Mouse (Mus musculus) testis, postnatal 10 days (tissue): Measurements from ENCODE around the gene 4930407I10Rik.

Experiments
- DNase-seq: peaks from one replicate; pipeline ENCODE4 v3.0.0; 2021; ENCODE audit warnings: low spot score

The 4930407I10Rik gene

DNA sequence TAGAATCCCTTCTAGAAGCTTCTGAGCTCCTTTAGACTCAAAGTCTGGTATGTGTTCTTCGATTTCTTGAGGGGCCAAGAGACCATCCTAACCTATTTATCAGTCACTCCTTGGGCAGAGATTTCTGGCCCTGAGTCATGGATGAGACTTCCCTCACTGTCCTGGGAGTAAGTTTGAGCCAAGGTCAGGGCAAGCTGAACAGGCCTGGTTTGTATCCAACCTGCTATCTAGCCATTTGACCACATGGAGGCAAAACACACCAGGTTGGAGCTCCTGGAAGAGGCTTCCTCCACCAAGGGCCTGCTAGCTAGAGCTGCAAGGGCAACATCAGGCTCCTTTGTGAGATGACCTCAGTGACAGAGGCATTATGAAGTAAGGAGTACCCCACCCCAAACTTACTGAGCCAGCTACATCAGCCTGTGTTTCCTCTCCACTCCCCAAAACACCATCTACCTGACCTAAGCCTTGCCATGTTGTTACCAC lies at the start of gene 4930407I10Rik:
TSS of gene 4930407I10Rik (plus strand) at position 433 of the 483 bp plus-strand sequence.
- DNase-seq, result no peak

DNA sequence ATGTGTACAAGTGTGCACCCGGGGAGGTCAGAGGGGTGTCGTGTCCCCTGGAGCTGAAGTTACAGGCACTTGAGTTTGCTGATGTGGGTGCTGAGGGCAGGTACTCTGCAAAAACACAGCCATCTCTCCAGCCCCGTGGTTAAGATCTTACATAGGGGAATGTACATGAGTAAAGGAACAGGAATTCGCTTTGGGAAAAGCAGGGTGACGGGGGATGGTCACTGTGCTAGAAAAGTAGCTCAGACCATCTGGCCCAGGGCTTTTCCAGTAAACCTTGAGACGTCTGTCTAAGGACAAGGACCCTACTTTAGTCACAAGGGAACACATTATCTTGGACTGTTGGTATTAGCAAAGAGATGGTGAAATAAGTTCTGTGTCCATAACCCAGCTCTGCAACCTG lies 47.0 kb upstream of the 4930407I10Rik start:
- no peak for DNase-seq

DNA sequence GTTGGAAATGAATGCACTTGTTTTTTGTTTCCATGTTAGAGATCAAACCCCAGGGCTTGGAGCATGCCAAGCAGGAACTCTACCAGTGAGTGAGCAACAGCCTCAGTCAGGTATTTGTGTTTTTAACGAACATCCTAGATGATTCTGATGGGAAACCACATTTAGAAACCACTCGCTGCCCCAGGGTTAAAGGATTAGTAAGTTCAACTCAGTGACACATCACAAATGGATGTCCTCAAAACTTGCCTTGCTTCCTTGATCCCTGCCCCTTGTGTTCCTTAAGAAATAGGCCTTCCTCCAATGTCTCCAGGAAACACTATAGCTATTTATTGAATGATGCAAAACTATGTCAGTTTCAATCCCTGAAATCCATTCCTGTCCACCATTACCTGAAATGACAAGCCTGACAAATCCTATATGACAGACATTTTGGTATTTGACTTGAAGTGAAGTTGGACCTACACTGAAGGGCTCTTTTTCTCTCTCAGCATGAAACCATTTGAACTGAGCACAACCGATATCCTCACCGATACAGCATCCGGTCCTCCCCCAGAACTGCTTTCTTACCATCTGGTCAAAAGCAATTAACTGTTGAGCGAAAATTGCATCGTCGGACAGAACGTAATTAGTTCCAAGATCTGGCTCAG lies 44.1 kb upstream of the 4930407I10Rik start:
- no peak for DNase-seq

DNA sequence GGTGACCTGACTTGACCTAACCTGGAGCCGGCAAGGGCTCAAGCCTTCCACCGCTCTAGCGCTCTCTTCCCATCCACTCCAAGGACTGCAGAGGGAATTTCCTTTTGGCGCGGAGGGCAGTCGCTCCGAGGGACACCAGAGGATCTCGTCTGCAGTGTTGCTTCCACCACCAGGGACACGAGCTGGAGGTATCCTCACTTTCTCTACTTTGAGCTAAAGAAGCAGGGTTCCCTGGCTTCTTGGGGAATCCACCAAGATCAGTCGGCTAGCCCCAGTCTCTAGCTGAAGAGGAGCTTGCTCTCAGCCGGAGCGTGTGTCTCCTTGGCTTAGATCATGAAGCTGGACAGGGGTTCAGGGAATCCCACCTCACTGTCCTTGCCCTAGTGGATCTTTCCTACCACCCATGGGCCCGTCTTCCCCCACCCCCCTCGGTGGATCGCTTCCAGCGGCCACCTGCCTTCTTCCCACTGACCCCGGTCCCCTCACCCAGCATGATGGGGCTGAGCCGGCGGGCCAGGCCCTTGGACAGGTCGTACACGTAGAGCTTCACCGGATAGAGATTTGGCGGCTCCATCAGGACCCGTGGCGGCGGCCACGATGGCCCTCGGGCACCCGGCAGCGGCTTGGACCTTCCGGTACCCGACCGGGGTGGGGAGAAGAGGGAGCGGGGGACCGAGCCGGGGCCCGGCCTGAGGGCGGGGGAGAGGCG lies 43.4 kb upstream of the 4930407I10Rik start:
- DNase-seq, result peak; percentile 55

DNA sequence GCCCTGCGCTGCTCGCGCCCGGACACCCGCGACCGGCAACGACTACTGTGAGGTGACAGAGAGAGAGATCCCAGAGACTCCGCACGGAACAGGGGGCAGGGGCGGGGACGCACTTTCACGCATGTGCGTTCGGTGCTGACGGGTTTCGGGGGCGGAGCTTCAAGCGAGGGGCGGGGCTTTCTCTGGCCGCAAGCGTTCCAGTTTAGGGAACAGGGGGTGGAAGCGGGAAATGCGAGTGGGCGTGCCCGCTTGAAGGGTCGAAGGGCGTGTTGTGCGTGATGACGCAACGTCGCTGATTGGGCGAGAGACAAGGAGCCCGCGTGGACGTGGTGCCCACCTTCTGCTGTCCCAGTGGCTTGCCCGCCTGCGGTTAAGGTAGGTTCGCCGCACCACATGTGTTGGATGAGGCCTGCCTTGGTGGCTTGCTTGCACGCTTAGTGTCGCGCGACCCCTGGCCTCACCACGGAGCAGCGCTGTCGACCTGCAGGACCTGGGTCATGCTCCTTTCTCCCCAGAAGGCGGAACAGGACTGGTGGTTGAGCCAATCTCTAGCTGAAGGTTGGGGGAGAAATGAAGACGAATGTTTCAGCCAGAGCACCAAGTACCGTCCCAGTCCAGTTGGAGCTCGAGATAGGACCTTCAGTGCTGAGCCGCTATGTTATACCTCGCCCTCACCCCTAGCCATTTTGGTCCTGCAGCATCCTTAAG lies 42.7 kb upstream of the 4930407I10Rik start:
- DNase-seq, result peak; percentile 100

DNA sequence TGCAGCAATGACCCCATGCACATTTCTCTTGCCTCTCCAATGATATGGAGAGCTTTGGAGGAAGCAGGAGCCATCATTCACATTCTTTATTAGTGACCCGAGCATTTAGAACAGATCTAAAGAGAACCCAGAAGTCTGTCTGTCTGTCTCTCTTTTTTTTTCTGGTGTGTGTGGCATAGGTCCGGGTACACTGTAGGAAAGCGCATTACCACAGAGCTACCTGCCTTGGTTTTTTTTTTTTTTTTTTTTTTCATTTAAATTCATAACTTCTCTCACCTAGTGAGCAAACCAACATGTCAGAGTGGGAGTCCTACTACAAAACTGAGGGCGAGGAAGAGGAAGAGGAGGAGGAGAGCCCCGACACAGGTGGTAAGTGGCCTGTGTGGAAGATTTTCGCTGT lies 42.1 kb upstream of the 4930407I10Rik start:
- DNase-seq, result no peak

DNA sequence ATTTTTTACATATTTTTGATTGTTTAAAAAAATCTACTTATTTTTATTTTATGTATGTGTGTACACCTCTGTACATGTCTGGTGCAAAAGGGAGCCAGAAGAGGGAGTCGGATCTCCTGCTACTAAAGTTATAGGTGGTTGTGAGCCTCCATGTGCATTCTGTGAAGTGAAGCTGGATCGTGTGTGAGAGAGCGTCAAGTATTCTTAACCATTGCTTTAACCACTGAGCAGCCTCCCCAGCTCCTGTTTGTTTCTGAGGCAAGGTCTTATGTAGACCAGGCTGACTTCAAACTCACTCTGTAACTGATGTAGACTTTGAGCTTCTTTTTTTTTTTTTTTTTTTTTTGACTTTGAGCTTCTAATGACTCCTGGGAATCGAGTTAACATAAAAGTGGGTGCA lies 41.5 kb upstream of the 4930407I10Rik start:
- no peak for DNase-seq

DNA sequence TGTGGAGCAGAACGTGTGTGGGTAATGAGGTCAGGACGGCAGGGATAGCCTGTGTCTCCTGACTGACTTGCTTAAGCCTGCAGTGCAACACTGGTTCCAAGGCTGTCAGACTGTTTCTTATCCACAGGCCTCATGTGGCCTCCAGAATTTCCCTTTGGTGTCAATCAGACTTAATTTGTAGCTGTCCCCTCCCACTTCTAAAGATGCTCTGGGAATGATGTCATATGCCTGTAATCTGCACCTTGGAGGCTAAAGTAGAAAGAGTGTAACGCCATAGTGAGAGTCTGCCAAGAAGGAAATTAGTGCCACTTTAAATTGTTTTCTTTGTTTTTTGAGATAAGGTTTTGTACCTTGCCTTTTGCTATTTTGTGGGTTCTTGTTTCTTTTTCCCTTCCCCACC lies 39.7 kb upstream of the 4930407I10Rik start:
- no peak for DNase-seq

DNA sequence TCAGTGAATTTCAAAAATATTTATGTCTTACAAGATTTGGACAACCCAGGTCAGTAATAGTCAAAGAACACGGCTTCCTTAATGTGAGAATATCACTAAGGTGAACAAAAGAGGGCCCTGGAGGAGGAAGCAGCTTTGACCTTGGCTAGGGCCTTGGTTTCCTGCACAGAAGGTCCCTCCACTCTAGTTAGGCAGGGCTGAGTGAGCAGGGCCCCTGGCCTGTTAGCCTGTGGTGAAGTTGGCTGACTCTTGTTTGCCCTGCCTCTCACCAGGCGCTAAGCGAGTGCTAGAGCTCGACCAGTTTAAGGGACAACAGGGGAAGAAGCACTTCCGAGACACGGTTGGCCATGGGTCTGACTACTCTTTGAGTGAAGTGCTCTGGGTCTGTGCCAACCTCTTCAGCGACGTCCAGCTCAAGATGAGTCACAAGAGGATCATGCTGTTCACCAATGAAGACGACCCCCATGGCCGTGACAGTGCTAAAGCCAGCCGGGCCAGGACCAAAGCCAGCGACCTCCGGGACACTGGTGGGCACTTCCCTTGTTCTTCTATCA lies 36.3 kb upstream of the 4930407I10Rik start:
- no peak for DNase-seq

DNA sequence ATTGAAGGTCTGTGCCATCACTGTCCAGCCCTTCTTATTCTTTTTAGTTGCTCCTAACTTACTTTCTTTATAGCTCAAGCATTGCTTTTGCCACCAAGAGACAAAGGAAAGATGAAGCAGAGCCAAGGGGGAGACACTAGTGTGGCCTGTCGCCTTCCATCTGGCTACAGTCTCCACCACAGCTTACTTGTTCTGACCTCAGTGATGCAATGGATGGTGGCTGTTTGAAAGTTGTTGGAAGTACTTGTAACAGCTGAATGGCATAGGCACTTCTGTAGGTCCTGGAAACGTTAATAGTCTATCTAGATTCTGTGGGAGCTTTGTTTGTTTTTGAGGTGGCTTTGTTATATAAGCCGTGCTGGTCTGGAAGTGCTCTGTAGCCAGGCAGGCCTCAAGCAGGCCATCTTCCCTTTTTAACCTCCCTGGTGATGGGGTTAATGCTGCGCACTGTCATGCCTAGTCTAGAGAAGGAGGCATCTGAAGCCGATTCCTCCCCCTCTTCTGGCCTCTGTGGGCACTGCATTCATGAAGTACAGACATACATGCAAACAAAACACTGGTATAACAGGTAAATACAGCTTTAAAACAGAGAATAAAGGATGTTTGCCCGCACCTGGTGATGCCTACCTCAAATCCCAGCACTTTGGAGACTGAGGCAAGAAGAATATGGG lies 34.9 kb upstream of the 4930407I10Rik start:
- no peak for DNase-seq

DNA sequence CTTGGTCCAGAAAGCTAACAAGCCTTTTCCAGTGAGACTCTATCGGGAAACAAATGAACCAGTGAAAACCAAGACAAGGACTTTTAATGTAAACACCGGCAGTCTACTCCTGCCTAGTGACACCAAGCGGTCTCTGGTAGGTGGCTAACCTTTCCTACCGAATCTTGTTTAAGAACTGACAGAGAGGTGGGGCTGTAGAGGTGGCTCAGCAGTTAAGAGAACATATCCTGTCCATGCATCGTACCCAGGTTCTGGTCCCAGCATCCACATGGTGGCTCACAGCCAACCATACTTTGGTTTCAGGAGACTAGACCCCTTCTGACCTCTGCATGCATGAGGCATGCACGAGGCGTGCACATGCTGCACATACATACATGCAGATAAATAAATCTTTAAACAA lies 31.7 kb upstream of the 4930407I10Rik start:
- no peak for DNase-seq

DNA sequence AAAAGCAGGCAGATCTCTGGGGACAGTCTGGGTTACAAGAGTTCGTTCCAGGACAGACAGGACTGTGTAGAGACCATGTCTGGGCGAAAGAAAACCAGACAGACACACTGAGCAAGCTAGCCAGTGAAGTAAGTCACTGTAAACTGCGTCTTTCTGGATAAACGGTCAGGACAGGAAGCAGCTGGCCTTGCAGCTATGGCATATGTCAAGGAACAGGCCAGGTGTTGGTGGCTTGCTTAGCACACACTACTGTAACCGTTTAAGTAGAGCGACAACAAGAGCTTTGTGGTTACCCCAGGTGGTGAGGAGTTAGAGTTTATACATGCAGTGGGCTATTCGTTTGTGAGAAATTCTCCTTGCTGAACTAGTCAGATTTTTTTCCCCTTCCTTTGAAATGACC lies 31.2 kb upstream of the 4930407I10Rik start:
- DNase-seq, result no peak

DNA sequence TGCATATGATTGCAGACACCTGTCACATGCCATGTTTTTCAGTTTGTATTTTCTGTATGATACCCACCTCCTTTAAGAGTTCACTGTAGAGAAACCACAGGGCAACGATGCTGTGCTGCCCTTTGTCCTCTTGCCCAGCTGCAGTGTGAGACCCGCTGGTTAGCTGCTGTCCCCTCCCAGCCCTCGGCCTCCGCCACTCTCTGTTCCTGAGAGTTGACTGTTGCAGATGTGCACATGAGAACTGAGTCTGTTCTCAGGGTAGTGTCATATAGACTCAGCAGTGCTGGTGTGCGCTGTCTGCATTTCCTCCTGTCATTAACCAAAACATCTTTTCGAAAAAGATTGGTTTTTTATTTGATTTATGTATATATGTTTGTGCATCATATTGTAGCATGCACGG lies 26.6 kb upstream of the 4930407I10Rik start:
- no peak for DNase-seq

DNA sequence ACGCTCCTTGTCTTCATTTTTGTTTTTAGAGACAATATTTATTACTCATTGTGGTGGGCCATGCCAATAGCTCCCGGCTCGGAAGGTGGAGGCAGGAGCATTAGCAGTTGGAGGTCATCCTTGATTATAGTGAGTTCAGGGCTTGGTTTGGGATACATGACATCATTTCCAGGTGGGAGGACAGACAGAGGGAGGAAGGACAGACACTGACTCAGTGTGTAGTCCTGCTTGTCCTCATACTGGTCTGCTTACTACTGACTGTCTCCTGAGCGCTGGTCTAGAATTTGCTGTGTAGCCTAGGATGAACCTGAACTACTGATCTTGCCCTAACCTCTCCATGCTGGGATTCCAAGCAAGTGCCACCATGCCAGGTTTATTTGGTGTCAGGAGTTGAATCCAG lies 25.2 kb upstream of the 4930407I10Rik start, which contains the start of gene Desi1:
TSS of gene Desi1 (minus strand) at position 101 of the 400 bp plus-strand sequence.
- DNase-seq, result no peak

DNA sequence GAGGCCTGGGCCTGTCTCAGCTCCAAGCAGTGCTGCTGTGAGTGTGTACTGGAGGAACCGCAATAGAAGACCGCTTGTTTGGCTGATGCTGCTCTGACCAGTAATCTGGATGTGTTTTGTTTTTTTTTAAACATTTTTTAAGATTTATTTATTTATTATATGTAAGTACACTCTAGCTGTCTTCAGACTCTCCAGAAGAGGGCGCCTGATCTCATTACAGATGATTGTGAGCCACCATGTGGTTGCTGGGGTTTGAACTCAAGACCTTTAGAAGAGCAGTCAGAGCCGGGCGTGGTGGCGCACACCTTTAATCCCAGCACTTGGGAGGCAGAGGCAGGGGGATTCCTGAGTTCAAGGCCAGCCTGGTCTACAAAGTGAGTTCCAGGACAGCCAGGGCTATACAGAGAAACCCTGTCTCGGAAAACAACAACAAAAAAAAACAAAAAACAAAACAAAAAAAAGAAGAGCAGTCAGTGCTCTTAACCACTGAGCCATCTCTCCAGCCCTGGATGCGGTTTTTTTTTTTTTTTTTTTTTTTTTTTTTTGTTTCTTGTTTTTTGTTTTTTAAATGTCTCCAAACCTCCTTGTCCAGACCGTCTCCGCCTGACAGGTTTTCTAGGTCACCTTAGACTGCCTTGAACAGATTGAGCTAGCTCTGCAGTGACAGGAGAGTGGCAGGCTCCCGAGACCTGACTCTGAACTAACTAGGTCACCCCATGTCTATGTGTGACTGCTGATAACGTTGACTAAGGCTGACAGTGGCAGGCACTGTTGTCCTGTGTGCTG lies 22.9 kb upstream of the 4930407I10Rik start:
- DNase-seq, result no peak

DNA sequence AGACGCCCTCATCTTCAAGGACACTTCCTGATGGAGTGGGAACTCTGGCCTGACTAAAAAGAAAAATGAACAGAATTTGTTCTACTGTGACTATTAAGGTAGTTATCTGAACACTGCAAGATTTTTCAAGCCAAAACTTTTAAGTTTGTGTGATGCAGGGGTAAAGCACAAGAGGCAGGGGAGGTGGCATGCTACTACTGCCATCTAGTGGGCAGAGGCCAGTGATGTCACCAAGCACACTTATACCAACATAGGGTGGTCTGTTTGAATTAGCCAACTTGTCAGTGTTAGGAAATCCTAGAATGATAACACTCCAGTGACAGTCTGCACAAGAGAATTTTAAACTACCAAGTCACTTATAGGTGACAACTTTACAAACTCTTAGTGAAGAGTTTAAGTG lies 18.3 kb upstream of the 4930407I10Rik start:
- DNase-seq, result no peak

DNA sequence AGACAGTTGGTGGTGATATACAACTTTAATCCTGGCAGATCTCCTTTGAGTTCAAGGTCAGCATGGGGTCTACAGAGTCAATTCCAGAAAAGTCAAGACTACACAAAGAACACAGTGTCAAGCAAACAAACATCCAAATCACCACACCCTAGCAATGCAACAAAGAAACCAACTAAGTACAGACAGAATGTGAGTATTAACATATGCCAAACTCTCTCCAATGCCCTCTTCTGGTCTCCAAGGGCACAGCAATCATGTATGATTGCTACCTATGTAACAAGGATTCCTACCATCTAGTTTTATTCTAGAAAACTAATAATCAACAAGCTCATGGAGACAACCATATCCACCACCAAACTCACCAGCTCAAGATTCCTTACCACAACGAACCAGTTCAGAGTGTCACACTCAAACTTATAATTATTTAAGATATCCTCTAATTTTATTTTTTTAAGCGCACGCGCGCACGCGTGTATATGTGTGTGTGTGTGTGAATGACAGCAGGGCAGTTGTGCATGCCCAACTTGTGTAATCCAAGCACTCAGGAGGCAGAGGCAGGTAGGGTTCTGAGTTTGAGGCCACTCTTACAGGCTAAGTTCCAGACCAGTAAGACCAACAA lies 14.7 kb upstream of the 4930407I10Rik start:
- no peak for DNase-seq

DNA sequence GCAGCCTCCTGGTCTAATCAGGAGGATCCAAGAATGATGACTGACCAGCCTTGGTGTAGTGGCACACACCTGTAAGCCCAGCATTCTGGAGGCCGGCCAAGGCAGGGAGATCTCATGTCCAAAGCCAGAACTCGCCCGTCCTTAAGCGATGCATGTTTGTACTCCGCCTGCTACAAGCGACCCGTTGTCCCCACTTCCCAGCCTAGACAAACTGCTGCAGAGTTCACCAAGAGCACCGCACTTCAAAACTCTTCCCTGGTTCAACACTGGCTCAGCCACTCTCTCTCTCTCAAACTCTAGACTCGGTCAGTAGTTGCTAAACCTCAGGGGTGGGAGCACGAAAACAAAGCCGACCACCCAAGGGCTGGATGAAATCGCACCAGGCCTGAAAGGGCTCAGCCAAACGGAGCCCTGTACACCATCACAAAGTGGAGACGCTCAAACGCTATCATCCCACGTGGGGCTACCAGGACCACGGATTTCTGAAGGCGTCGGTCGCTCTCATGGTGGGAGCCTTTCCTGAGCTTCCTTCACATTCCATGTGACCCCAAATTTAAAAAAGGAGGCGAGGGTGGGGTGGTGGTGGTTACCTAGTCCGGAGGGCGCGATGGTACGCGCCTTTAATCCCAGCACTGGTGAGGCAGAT lies 12.6 kb upstream of the 4930407I10Rik start:
- DNase-seq, result peak; percentile 68

DNA sequence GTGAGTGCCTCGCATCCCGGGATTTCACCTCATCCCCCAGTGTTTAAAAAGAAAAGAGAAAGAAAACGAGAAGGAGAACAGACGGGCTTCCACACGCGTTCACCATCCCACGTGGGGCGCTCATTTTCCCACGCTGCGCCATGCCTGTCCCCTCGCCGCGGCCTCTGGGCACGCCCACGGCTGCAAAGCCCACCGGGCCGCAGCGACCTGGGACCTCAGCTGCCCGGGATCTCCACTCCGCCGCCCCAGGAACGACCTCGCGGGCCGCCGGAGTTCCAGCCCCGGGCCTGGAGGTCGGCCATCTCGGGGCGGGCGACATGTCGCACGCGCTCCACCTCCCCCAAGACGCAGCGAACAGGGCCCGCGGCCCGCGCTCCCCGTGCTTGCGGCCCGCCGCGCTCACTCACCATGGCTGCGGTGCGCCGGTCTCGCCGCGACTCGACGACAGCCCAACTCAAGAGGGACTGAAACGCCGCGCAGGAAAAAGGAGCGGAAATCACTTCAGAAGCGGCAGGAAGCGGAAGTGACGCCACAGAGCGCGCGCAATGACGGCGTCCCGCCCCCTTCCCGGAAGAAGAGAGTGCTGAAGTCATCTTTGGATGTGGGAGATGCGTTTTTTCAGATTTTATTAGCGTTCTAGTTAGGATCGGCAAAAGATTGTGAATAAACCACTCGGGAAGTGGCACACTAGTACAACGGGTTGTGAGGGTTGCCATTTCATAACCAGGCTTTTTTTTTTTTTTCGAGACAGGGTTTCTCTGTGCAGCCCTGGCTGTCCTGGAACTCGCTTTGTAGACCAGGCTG lies 11.7 kb upstream of the 4930407I10Rik start, which contains the start of gene Snu13:
TSS of gene Snu13 (minus strand) at position 519 of the 804 bp plus-strand sequence.
- peak; percentile 94 for DNase-seq
